Mouse (Mus musculus): Measurements from ENCODE around the gene Rbm34.

- TF ChIP-seq EP300 (IDR thresholded peaks at IDR 0.05; ENCODE audit: insufficient read depth, low read depth, low read length) (no peak), POLR2A (IDR thresholded peaks at IDR 0.05; ENCODE audit: insufficient read depth, low read depth, low read length) (no peak)
Observed at GRCm38 (mm10) chr8:126976608-126977348, 5.9 kb upstream of the Rbm34 start.
